Mouse (Mus musculus) MEL (cell line): ENCODE results near the gene Cabp4. TPM values are rescaled to one million over a fixed set of nuclear protein-coding genes. Genes with fewer than 3 reads are reported as not detected.

ENCODE experiments used
- DNase-seq: peaks from one replicate; pipeline ENCODE4 v3.0.0; 2011; ENCODE audit warnings: low read depth, low spot score
- H3K27ac ChIP-seq: 2 replicates; pipeline ENCODE4 v1.5.1; 2012; ENCODE audit warnings: low read depth, mild to moderate bottlenecking, control low read depth, low read length, moderate library complexity; ENCODE audit not compliant: control insufficient read depth
- H3K27me3 ChIP-seq, 2 experiments: fragments of 150-350 bp in 1 of 2; sonication (generic) in 1 of 2; 2 replicates each; pipeline ENCODE4 v1.6.1; 2012; ENCODE audit warnings: low read length in 2 of 2, mild to moderate bottlenecking in 2 of 2, improper control_type of control experiment in 1 of 2, moderate library complexity in 1 of 2; ENCODE audit not compliant: insufficient read depth in 2 of 2, control insufficient read depth in 1 of 2
- H3K36me3 ChIP-seq, 2 experiments: 2 replicates each; pipeline ENCODE4 v1.6.1; 2012 to 2014; ENCODE audit warnings: low read length in 2 of 2, improper control_type of control experiment in 1 of 2, inconsistent platforms in 1 of 2, mild to moderate bottlenecking in 1 of 2; ENCODE audit not compliant: insufficient read depth in 2 of 2, control insufficient read depth in 1 of 2
- H3K4me1 ChIP-seq, 2 experiments: fragments of 150-350 bp in 1 of 2; sonication (generic) in 1 of 2; 2 replicates each; pipeline ENCODE4 v1.6.1; 2012; ENCODE audit warnings: low read length in 2 of 2, improper control_type of control experiment in 1 of 2, mild to moderate bottlenecking in 1 of 2; ENCODE audit not compliant: insufficient read depth in 2 of 2, control insufficient read depth in 1 of 2
- H3K4me3 ChIP-seq, 2 experiments: fragments of 150-350 bp in 1 of 2; sonication (generic) in 1 of 2; 2 replicates each; pipeline ENCODE4 v1.5.1; 2012; ENCODE audit warnings: low read depth in 2 of 2, low read length in 2 of 2, mild to moderate bottlenecking in 2 of 2, moderate library complexity in 2 of 2, control low read depth in 1 of 2, improper control_type of control experiment in 1 of 2; ENCODE audit not compliant: control insufficient read depth in 1 of 2, insufficient read depth in 1 of 2
- H3K79me2 ChIP-seq: 2 replicates; pipeline ENCODE4 v1.6.1; 2012; ENCODE audit warnings: mild to moderate bottlenecking, low read length, moderate library complexity; ENCODE audit not compliant: control insufficient read depth, poor library complexity, insufficient read depth
- H3K9ac ChIP-seq: 2 replicates; pipeline ENCODE4 v1.6.1; 2012; ENCODE audit warnings: low read depth, mild to moderate bottlenecking, control low read depth, low read length, moderate library complexity; ENCODE audit not compliant: control insufficient read depth, poor library complexity, severe bottlenecking
- H3K9me3 ChIP-seq: fragments of 150-350 bp; sonication (generic); replicated peaks from 2 replicates; pipeline ENCODE4 v1.6.1; 2012; ENCODE audit warnings: mild to moderate bottlenecking, low read length, improper control_type of control experiment, moderate library complexity; ENCODE audit not compliant: insufficient read depth
- BHLHE40 ChIP-seq: IDR thresholded peaks from 2 replicates; pipeline ENCODE4 v1.6.1; 2012; ENCODE audit warnings: low read depth, mild to moderate bottlenecking, inconsistent platforms, low read length, improper control_type of control experiment, borderline replicate concordance
- CHD2 ChIP-seq: IDR thresholded peaks from 2 replicates; pipeline ENCODE4 v1.6.1; 2011; ENCODE audit warnings: low read length, improper control_type of control experiment
- E2F4 ChIP-seq: IDR thresholded peaks from 2 replicates; pipeline ENCODE4 v1.6.1; 2011; ENCODE audit warnings: low read depth, low read length, improper control_type of control experiment, borderline replicate concordance
- EP300 ChIP-seq, 2 experiments: IDR thresholded peaks; 2 replicates each; pipeline ENCODE4 v1.6.1; 2011; ENCODE audit warnings: improper control_type of control experiment in 2 of 2, low read length in 2 of 2, low read depth in 1 of 2, mild to moderate bottlenecking in 1 of 2
- ETS1 ChIP-seq: IDR thresholded peaks from 2 replicates; pipeline ENCODE4 v1.6.1; 2012; ENCODE audit warnings: low read depth, mild to moderate bottlenecking, inconsistent platforms, low read length, improper control_type of control experiment, moderate library complexity
- GATA1 ChIP-seq: IDR thresholded peaks from 2 replicates; pipeline ENCODE4 v1.6.1; 2011; ENCODE audit warnings: low read depth, low read length, improper control_type of control experiment
- MAFK ChIP-seq: IDR thresholded peaks from 2 replicates; pipeline ENCODE4 v1.6.1; 2011; ENCODE audit warnings: low read depth, mild to moderate bottlenecking, low read length, improper control_type of control experiment, borderline replicate concordance
- MAX ChIP-seq: IDR thresholded peaks from 2 replicates; pipeline ENCODE4 v1.6.1; 2011; ENCODE audit warnings: low read length, improper control_type of control experiment
- MAZ ChIP-seq: IDR thresholded peaks from 2 replicates; pipeline ENCODE4 v1.6.1; 2012; ENCODE audit warnings: low read depth, mild to moderate bottlenecking, inconsistent platforms, low read length, improper control_type of control experiment
- MEF2A ChIP-seq: IDR thresholded peaks from 2 replicates; pipeline ENCODE4 v1.6.1; 2014; ENCODE audit warnings: low read depth, mild to moderate bottlenecking, inconsistent platforms, low read length, improper control_type of control experiment; ENCODE audit not compliant: poor library complexity, insufficient replicate concordance, severe bottlenecking; ENCODE audit errors: extremely low read depth
- MXI1 ChIP-seq: IDR thresholded peaks from 2 replicates; pipeline ENCODE4 v1.6.1; 2011; ENCODE audit warnings: mild to moderate bottlenecking, low read depth, low read length, improper control_type of control experiment
- MYB ChIP-seq: IDR thresholded peaks from 2 replicates; pipeline ENCODE4 v1.6.1; 2011; ENCODE audit warnings: mild to moderate bottlenecking, low read depth, low read length, improper control_type of control experiment
- MYC ChIP-seq: IDR thresholded peaks from 2 replicates; pipeline ENCODE4 v1.6.1; 2011; ENCODE audit warnings: low read depth, mild to moderate bottlenecking, low read length, improper control_type of control experiment, moderate library complexity
- NRF1 ChIP-seq: IDR thresholded peaks from 2 replicates; pipeline ENCODE4 v1.6.1; 2014; ENCODE audit warnings: low read depth, mild to moderate bottlenecking, inconsistent platforms, low read length, improper control_type of control experiment, moderate library complexity; ENCODE audit not compliant: poor library complexity, insufficient read depth, severe bottlenecking
- POLR2A ChIP-seq, 2 experiments: IDR thresholded peaks; 2 replicates each; pipeline ENCODE4 v1.6.1; 2011 to 2012; ENCODE audit warnings: low read length in 2 of 2, mild to moderate bottlenecking in 2 of 2, control low read depth in 1 of 2, improper control_type of control experiment in 1 of 2, low read depth in 1 of 2, moderate library complexity in 1 of 2; ENCODE audit not compliant: control insufficient read depth in 1 of 2, insufficient read depth in 1 of 2, poor library complexity in 1 of 2
- SIN3A ChIP-seq: IDR thresholded peaks from 2 replicates; pipeline ENCODE4 v1.6.1; 2012; ENCODE audit warnings: low read length, improper control_type of control experiment, inconsistent platforms
- SMC3 ChIP-seq: IDR thresholded peaks from 2 replicates; pipeline ENCODE4 v1.6.1; 2011; ENCODE audit warnings: low read depth, low read length, improper control_type of control experiment
- TAL1 ChIP-seq: IDR thresholded peaks from 2 replicates; pipeline ENCODE4 v1.6.1; 2012; ENCODE audit warnings: mild to moderate bottlenecking, inconsistent platforms, low read length, moderate library complexity, mixed read lengths
- TBP ChIP-seq: IDR thresholded peaks from 2 replicates; pipeline ENCODE4 v1.8.0; 2011; ENCODE audit warnings: low read depth, low read length, improper control_type of control experiment
- TCF12 ChIP-seq: IDR thresholded peaks from 2 replicates; pipeline ENCODE4 v1.6.1; 2014; ENCODE audit warnings: low read depth, mild to moderate bottlenecking, inconsistent platforms, low read length, improper control_type of control experiment, moderate library complexity
- UBTF ChIP-seq: IDR thresholded peaks from 2 replicates; pipeline ENCODE4 v1.6.1; 2012; ENCODE audit warnings: low read depth, mild to moderate bottlenecking, inconsistent platforms, low read length, improper control_type of control experiment, moderate library complexity, borderline replicate concordance; ENCODE audit not compliant: insufficient read depth
- USF2 ChIP-seq, 2 experiments: IDR thresholded peaks; 2 replicates each; pipeline ENCODE4 v1.6.1; 2011 to 2012; ENCODE audit warnings: improper control_type of control experiment in 2 of 2, low read length in 2 of 2, borderline replicate concordance in 1 of 2, inconsistent platforms in 1 of 2, low read depth in 1 of 2, mild to moderate bottlenecking in 1 of 2; ENCODE audit not compliant: insufficient read depth in 1 of 2
- ZKSCAN1 ChIP-seq: IDR thresholded peaks from 2 replicates; pipeline ENCODE4 v1.6.1; 2012; ENCODE audit warnings: low read depth, mild to moderate bottlenecking, inconsistent platforms, low read length, improper control_type of control experiment, moderate library complexity
- ZMIZ1 ChIP-seq: IDR thresholded peaks from 2 replicates; pipeline ENCODE4 v1.6.1; 2012; ENCODE audit warnings: low read depth, mild to moderate bottlenecking, inconsistent platforms, low read length, improper control_type of control experiment, moderate library complexity
- ZNF384 ChIP-seq: IDR thresholded peaks from 2 replicates; pipeline ENCODE4 v1.6.1; 2012; ENCODE audit warnings: low read depth, mild to moderate bottlenecking, inconsistent platforms, low read length, improper control_type of control experiment
- polyA plus RNA-seq, 2 experiments: library from polyadenylated mRNA; stranded (reverse) in 1 of 2; unstranded in 1 of 2; fragments of >175 nt in 1 of 2; fragments of >200 nt in 1 of 2; gene quantifications; 2 replicates each; pipeline versions ENCODE4 v1.2.1 to v1.2.4; 2012; ENCODE audit warnings: low replicate concordance in 2 of 2, low read depth in 1 of 2; ENCODE audit not compliant: insufficient read length in 2 of 2, insufficient read depth in 1 of 2, missing spikeins in 1 of 2
- total RNA-seq: library from RNA; depleted of rRNA; stranded (reverse); fragments of 300-350 nt; gene quantifications from 2 replicates; pipeline ENCODE4 v1.2.3, GENCODE M21; 2012

Gene Cabp4
- total and polyA plus RNA-seq, 3 experiments, result 0.08 to 0.24 TPM; not detected in 1

- TF ChIP-seq ZMIZ1, result peak; percentile 89
Observed at GRCm38 (mm10) chr19:4169378-4169784, 25.5 kb upstream of the Cabp4 start (continued).

- Histone ChIP-seq H3K27ac (no peak overlapping the region), H3K27me3 (no peaks in the 10 kb centered on the region), H3K4me1 (peaks cover 2 to 26% of the 10 kb centered on the region in 2 experiments), H3K4me3 (no peak overlapping the region), H3K9ac (no peak overlapping the region), H3K79me2 (peaks cover 2% of the 10 kb centered on the region; the same call in 1 of the 2 replicates), H3K36me3 (peaks cover 0 to 14% of the 10 kb centered on the region in 2 experiments; a peak in 2 of 4 replicates), H3K9me3 (no peaks in the 10 kb centered on the region)
- TF ChIP-seq GATA1 (no peak), SIN3A (no peak), EP300 (IDR thresholded peaks at IDR 0.05; ENCODE audit: low read depth in 1 of 2, low read length in 2 of 2) (no peak), MYC (no peak), MAX (no peak), SMC3 (no peak), MEF2A (no peak), MYB (no peak), MAFK (no peak), MXI1 (no peak), TAL1 (no peak), E2F4 (no peak), ZKSCAN1 (no peak), NRF1 (no peak)
- no peak for DNase-seq
Observed at GRCm38 (mm10) chr19:4166678-4167476, 23.0 kb upstream of the Cabp4 start.

- no peak overlapping the region for H3K4me3 ChIP-seq
- peaks cover 2 to 20% of the 10 kb centered on the region in 2 experiments for H3K4me1 ChIP-seq
- TF ChIP-seq E2F4, result no peak
- TF ChIP-seq TCF12, result no peak
- no peak for TF ChIP-seq CHD2
- no peak for TF ChIP-seq ETS1
- no peak for TF ChIP-seq SIN3A
- no peak for TF ChIP-seq UBTF
- no peak for TF ChIP-seq MYC
- TF ChIP-seq MAFK, result no peak
- TF ChIP-seq MAZ, result no peak
- TF ChIP-seq SMC3, result no peak
- TF ChIP-seq MAX, result no peak
- TF ChIP-seq POLR2A (IDR thresholded peaks at IDR 0.05; ENCODE audit: control insufficient read depth in 1 of 2, insufficient read depth in 1 of 2, low read depth in 1 of 2, low read length in 2 of 2, poor library complexity in 1 of 2), result no peak
- TF ChIP-seq TBP, result no peak
- TF ChIP-seq ZKSCAN1, result no peak
- no peak for TF ChIP-seq BHLHE40
- no peak for TF ChIP-seq ZNF384
- no peak for TF ChIP-seq MYB
- TF ChIP-seq USF2 (IDR thresholded peaks at IDR 0.05; ENCODE audit: borderline replicate concordance in 1 of 2, insufficient read depth in 1 of 2, low read depth in 1 of 2, low read length in 2 of 2), result no peak
- H3K9ac ChIP-seq, result no peak overlapping the region
- DNase-seq, result no peak
- H3K27ac ChIP-seq, result no peak overlapping the region
- H3K36me3 ChIP-seq, result peaks cover 0 to 10% of the 10 kb centered on the region in 2 experiments; a peak in 3 of 4 replicates
- peaks cover 4% of the 10 kb centered on the region for H3K79me2 ChIP-seq
- H3K27me3 ChIP-seq, result no peaks in the 10 kb centered on the region
- no peaks in the 10 kb centered on the region for H3K9me3 ChIP-seq
Observed at GRCm38 (mm10) chr19:4164721-4165120, 20.9 kb upstream of the Cabp4 start.
